Mouse (Mus musculus) midbrain, embryonic 10.5 days (tissue): ENCODE data around the gene H1fx. TPM values are rescaled to one million over a fixed set of nuclear protein-coding genes. Genes with fewer than 3 reads are reported as not detected.
"Not testable (repeated sequence)": the region's sequence is repeated elsewhere in the genome, so short reads cannot be mapped to it uniquely, and the experiment has no call there.

Source experiments
- DNase-seq: peaks from one replicate; pipeline ENCODE4 v3.0.0-alpha.2; 2017; ENCODE audit warnings: low spot score
- H3K27ac ChIP-seq: fragments of 300-500 bp; sonication (generic); replicated peaks from 2 replicates; pipeline ENCODE4 v1.5.1; 2016; ENCODE audit warnings: mild to moderate bottlenecking
- H3K27me3 ChIP-seq: fragments of 300-500 bp; sonication (generic); 2 replicates; pipeline ENCODE4 v1.6.1; 2016; ENCODE audit warnings: low read depth, mild to moderate bottlenecking; ENCODE audit not compliant: poor library complexity, severe bottlenecking
- H3K36me3 ChIP-seq: fragments of 300-500 bp; sonication (generic); 2 replicates; pipeline ENCODE4 v1.6.1; 2016; ENCODE audit warnings: mild to moderate bottlenecking, moderate library complexity
- H3K4me1 ChIP-seq: fragments of 300-500 bp; sonication (generic); 2 replicates; pipeline ENCODE4 v1.6.1; 2016
- H3K4me3 ChIP-seq: fragments of 300-500 bp; sonication (generic); 2 replicates; pipeline ENCODE4 v1.5.1; 2016; ENCODE audit warnings: mild to moderate bottlenecking, moderate library complexity
- H3K9me3 ChIP-seq: fragments of 300-500 bp; sonication (generic); replicated peaks from 2 replicates; pipeline ENCODE4 v1.6.1; 2016; ENCODE audit warnings: mild to moderate bottlenecking
- WGBS: fragments of 180-500 bp; shearing (Covaris S2); methylation state at CpG from one replicate; pipeline ENCODE4 v1.1.7; 2016; 5-methylcytosine and 5-hydroxymethylcytosine counted together
- polyA plus RNA-seq: library from polyadenylated mRNA; unstranded; fragments of >200 nt; fragmentation: Nextera tagmentation; extraction: Ambion mirVana; gene quantifications from 2 replicates; pipeline ENCODE4 v1.2.1, GENCODE M21; 2016

H1fx gene
- polyA plus RNA-seq: 20.3 and 22.1 TPM in 2 replicates

- Histone ChIP-seq H3K4me1 (peaks cover 25% of the 10 kb centered on the region), H3K36me3 (peaks cover 49% of the 10 kb centered on the region), H3K27me3 (no peaks in the 10 kb centered on the region), H3K4me3 (peak within 1 kb of the TSS; percentile 89), H3K27ac (peak within 1 kb of the TSS; percentile 98), H3K9me3 (no peaks in the 10 kb centered on the region)
- peak; percentile 89 for DNase-seq
- WGBS: under 1% methylated on average over 55 of the region's 55 CpGs
Observed at GRCm38 (mm10) chr6:87981547-87982256, at the start of gene H1fx. Gene H1fx, minus strand, starts transcription at chr6:87981637.

- Histone ChIP-seq H3K27ac (no peak overlapping the region), H3K4me3 (no peak overlapping the region), H3K27me3 (no peaks in the 10 kb centered on the region), H3K4me1 (no peaks in the 10 kb centered on the region), H3K9me3 (no peaks in the 10 kb centered on the region), H3K36me3 (peaks cover 59% of the 10 kb centered on the region)
- 96% methylated on average over 2 of the region's 2 CpGs for WGBS
- no peak for DNase-seq
Observed at GRCm38 (mm10) chr6:88030432-88030831, 49.0 kb upstream of the H1fx start.

- no peaks in the 10 kb centered on the region for H3K4me1 ChIP-seq
- no peak overlapping the region for H3K27ac ChIP-seq
- H3K4me3 ChIP-seq: no peak overlapping the region
- peaks cover 69% of the 10 kb centered on the region for H3K36me3 ChIP-seq
- no peaks in the 10 kb centered on the region for H3K9me3 ChIP-seq
- WGBS: 79% methylated on average over 5 of the region's 5 CpGs
- no peaks in the 10 kb centered on the region for H3K27me3 ChIP-seq
- no peak for DNase-seq
Observed at GRCm38 (mm10) chr6:88027390-88027789, 46.0 kb upstream of the H1fx start.

DNA sequence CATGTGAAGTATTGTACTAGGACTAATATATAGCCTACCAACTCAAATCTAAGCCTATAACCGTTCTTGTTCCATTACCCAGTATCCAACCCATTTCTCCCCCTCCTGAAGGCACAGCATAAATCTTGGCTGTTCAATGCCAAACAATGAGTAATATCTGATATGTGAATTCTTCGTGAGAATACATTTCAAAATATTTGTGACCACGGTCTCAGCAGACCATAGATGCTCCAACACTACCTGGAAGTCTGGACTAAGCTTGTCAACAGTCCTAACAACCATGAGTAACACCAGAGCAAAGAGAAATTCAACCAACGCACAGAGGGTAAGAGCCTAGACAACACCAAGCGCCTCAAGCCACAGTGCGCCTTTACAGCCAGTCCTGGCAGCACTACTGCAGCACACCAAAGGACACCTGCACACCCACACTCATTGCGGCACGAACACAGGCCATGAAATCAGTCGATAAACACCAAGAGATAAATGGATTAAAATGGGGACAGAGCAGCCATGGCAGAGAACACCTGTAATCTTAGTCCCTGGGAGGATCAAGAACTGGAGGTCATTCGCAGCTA, 42.0 kb upstream of the H1fx start:
- Histone ChIP-seq H3K4me1 (no peaks in the 10 kb centered on the region), H3K27me3 (no peaks in the 10 kb centered on the region), H3K27ac (no peak overlapping the region), H3K36me3 (peaks cover 42% of the 10 kb centered on the region), H3K9me3 (no peaks in the 10 kb centered on the region), H3K4me3 (no peak overlapping the region)
- no peak for DNase-seq
- 94% methylated on average over 10 of the region's 10 CpGs for WGBS

DNA sequence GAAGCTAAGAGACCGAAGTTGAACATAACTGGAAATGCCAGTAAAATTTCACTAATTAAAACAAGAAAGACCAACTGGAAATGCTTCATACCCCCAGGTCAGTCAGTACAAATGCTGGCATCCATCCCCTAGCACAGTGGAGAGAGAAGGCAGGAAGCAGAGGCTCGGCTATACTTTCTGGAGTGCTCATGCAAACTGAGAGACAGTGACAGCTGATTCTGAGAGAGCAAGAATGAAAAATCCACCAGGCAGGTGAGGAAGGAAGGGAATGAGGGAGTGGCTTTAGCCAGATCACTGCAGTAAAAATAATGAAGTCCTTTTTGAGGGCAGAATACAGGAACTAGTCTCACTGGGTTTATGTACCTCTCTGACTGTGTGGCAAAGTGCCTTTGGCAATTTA, 37.7 kb upstream of the H1fx start:
- Histone ChIP-seq H3K27ac (no peak overlapping the region), H3K4me1 (no peaks in the 10 kb centered on the region), H3K36me3 (peaks cover 18% of the 10 kb centered on the region), H3K4me3 (no peak overlapping the region), H3K27me3 (no peaks in the 10 kb centered on the region), H3K9me3 (no peaks in the 10 kb centered on the region)
- 89% methylated on average over 2 of the region's 2 CpGs for WGBS
- DNase-seq: no peak

DNA sequence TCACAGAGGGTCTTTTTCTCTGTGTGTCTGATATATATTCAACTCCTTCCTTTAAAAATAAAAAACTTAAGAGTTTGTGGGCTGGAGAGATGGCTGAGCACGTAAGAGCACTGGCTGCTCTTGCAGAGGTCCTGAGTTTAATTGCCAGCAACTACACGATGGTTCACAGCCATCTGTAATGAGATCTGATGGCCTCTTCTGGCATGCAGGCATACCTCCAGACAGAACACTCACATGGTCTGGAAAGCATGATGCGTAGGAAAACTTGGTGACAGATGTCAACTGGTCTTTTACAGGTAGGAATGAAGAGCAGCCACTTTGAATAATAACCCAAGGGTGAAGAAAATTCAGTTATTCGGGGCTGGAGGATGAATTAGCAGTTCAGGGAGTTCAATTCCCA, 36.4 kb upstream of the H1fx start:
- Histone ChIP-seq H3K4me1 (no peaks in the 10 kb centered on the region), H3K4me3 (no peak overlapping the region), H3K36me3 (peaks cover 22% of the 10 kb centered on the region), H3K27me3 (no peaks in the 10 kb centered on the region), H3K27ac (no peak overlapping the region), H3K9me3 (no peaks in the 10 kb centered on the region)
- 83% methylated on average over 4 of the region's 4 CpGs for WGBS
- no peak for DNase-seq

DNA sequence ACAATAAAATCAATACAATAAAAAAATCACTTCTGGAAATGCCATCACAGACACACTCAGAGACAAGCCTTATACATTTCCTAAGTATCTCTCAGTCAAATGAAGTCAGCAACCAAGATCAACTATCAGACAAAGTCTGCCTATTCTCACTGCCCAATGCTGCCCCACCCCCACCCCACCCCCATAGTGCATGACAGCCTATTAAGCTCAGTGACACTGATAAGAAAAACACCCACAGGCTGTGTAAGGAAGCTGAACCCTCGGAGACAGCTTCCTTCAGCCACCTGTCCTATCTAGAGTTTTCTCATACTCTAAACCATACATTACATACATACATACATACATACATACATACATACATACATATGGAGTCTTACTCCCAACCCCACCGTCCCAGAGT, 34.4 kb upstream of the H1fx start:
- Histone ChIP-seq H3K27ac (no peak overlapping the region), H3K36me3 (peaks cover 34% of the 10 kb centered on the region), H3K4me3 (no peak overlapping the region), H3K9me3 (no peaks in the 10 kb centered on the region), H3K4me1 (no peaks in the 10 kb centered on the region), H3K27me3 (no peaks in the 10 kb centered on the region)
- 73% methylated on average over 2 of the region's 2 CpGs for WGBS
- no peak for DNase-seq

- Histone ChIP-seq H3K4me1 (no peaks in the 10 kb centered on the region), H3K9me3 (no peaks in the 10 kb centered on the region), H3K27me3 (no peaks in the 10 kb centered on the region), H3K27ac (no peak overlapping the region), H3K36me3 (peaks cover 57% of the 10 kb centered on the region), H3K4me3 (no peak overlapping the region)
- WGBS: 88% methylated on average over 4 of the region's 4 CpGs
- DNase-seq: no peak
Observed at GRCm38 (mm10) chr6:88013456-88013855, 32.0 kb upstream of the H1fx start.

DNA sequence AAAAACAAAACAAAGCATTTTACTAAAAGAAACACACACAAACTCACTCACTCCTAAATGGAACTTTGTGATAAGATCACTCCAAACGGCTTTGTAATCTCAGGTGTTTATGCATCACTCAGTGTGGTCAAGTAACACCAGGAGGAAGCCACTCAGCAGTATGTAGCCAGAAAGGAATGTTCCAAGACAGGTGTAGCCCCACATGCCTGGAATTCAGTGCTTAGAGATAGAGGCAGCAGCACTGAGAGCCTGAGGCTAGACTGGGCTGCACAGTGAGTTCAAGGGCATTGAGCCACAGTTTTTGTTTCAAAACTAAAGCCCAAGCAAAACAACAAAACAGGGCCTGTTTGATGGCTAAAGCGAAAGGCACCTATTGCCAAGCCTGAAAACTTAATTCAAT, 31.2 kb upstream of the H1fx start:
- DNase-seq: no peak
- Histone ChIP-seq H3K36me3 (peaks cover 66% of the 10 kb centered on the region), H3K9me3 (no peaks in the 10 kb centered on the region), H3K4me1 (no peaks in the 10 kb centered on the region), H3K27ac (no peak overlapping the region), H3K4me3 (no peak overlapping the region), H3K27me3 (no peaks in the 10 kb centered on the region)
- 89% methylated on average over 2 of the region's 2 CpGs for WGBS

- not testable (repeated sequence) for DNase-seq, H3K4me3 ChIP-seq, H3K4me1 ChIP-seq, H3K27me3 ChIP-seq, H3K27ac ChIP-seq, H3K9me3 ChIP-seq
- WGBS: 77% methylated on average over 1 of the region's 1 CpGs
- H3K36me3 ChIP-seq: peaks cover 76% of the 10 kb centered on the region
Observed at GRCm38 (mm10) chr6:88011106-88011505, 29.7 kb upstream of the H1fx start.

GRCm38 (mm10) chr6:88009209-88009608, 27.8 kb upstream of the H1fx start:
- Histone ChIP-seq H3K36me3 (peaks cover 90% of the 10 kb centered on the region), H3K27ac (no peak overlapping the region), H3K4me3 (no peak overlapping the region), H3K9me3 (no peaks in the 10 kb centered on the region), H3K4me1 (no peaks in the 10 kb centered on the region), H3K27me3 (no peaks in the 10 kb centered on the region)
- 91% methylated on average over 4 of the region's 4 CpGs for WGBS
- DNase-seq: no peak

DNA sequence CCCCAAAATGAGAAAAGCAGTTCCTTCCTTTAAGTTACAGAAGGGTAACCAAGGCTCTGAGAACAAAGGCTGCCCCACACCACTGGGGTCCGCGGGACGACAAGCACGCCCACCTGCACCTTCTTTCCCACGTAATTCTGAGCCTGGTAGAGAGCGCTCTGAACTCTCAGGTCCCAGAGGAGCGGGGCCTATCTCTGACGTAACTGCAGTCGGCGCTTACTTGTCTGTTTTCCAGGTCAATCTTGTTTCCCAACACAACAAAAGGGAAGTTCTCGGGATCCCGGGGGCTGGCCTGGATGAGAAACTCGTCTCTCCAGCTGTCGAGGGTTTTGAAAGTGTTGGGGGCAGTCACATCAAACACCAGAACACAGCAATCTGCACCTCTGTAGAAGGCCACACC, 23.3 kb upstream of the H1fx start:
- not testable (repeated sequence) for H3K4me1 ChIP-seq
- peaks cover 96% of the 10 kb centered on the region for H3K36me3 ChIP-seq

GRCm38 (mm10) chr6:88003439-88003838, 22.0 kb upstream of the H1fx start:
- no peaks in the 10 kb centered on the region for H3K27me3 ChIP-seq
- WGBS: 92% methylated on average over 4 of the region's 4 CpGs
- no peak overlapping the region for H3K4me3 ChIP-seq
- no peak for DNase-seq
- no peaks in the 10 kb centered on the region for H3K4me1 ChIP-seq
- H3K36me3 ChIP-seq: peaks cover 92% of the 10 kb centered on the region
- no peak overlapping the region for H3K27ac ChIP-seq
- no peaks in the 10 kb centered on the region for H3K9me3 ChIP-seq

More for the DNA sequence above, 23.3 kb upstream of the H1fx start:
- not testable (repeated sequence) for H3K4me3 ChIP-seq, DNase-seq, H3K27ac ChIP-seq, H3K9me3 ChIP-seq, H3K27me3 ChIP-seq
- 89% methylated on average over 14 of the region's 14 CpGs for WGBS
